Mouse (Mus musculus): ENCODE results near the gene Xcr1.

The Xcr1 gene

DNA sequence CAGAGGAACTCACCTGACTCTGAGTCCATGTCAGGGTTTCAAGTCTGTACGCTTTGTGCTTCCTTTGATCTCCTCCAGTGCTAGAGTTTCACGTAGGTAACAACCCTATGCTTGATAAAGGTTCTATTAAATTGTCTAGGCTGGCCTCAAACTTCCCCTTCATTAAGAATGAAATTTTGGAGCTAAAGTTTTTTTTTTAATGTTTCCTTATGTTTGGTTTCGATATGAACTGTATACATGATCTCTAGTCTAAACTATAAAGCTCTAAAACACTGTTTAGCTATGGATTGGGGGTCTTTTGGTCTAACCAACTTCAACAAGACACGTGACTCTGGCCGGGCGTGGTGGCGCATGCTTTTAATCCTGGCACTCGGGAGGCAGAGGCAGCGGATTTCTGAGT is at the start of gene Xcr1:
Xcr1 (minus strand) TSS at position 101 of the 400 bp plus-strand sequence.
- no peak for DNase-seq (ENCODE audit: low read depth, low spot score)

GRCm38 (mm10) chr9:123872049-123872448 is 10.2 kb upstream of the Xcr1 start:
- no peak for DNase-seq (ENCODE audit: low read depth, low spot score)

DNA sequence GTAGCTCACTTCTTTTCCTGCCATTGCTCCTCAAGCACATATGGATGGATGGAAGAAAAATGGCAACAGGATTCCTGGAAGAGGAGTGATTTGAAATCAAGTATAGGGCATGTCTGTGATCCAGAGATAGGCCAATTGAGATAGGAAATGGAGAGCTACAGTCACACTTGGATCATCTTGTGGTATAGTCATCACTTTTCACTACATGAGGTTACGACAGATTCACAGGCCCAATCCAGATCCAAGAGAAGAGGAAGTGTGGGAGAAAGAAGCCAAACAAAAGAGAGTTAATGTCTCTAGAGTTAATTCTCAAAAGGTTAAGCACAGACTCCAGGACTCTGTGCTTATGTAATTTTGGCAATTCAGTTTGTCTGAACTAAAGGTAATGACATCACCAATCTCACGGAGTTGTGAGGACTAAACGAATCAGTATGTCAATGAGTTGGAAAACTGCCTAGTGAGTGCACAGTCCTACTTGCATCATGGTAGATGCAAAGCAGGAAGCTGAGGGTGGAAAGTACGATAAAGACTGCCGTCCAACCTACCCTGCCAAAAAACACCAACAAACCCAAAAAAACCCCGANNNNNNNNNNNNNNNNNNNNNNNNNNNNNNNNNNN is 7.4 kb upstream of the Xcr1 start:
- no peak for DNase-seq (ENCODE audit: low read depth, low spot score)

GRCm38 (mm10) chr9:123863641-123864040 is 1.8 kb upstream of the Xcr1 start:
- DNase-seq (ENCODE audit: low read depth, low spot score) = no peak

GRCm38 (mm10) chr9:123862895-123863616 is 1.2 kb upstream of the Xcr1 start:
- no peak for DNase-seq (ENCODE audit: low read depth, low spot score)

- no peak for DNase-seq (ENCODE audit: low read depth, low spot score)
Observed at GRCm38 (mm10) chr9:123856836-123857235, 5.0 kb downstream of the Xcr1 start.

- DNase-seq (ENCODE audit: low read depth, low spot score) = no peak
Observed at GRCm38 (mm10) chr9:123852449-123853390, 9.1 kb downstream of the Xcr1 start.

- peak; percentile 91 for DNase-seq (ENCODE audit: low read depth, low spot score)
Observed at GRCm38 (mm10) chr9:123851713-123852448, 9.9 kb downstream of the Xcr1 start, which contains the start of gene Fyco1. Gene Fyco1, minus strand, starts transcription at chr9:123851899.

GRCm38 (mm10) chr9:123851062-123851712 is 10.6 kb downstream of the Xcr1 start:
- DNase-seq (ENCODE audit: low read depth, low spot score) = no peak

- peak; percentile 77 for DNase-seq (ENCODE audit: low read depth, low spot score)
Observed at GRCm38 (mm10) chr9:123850705-123851061, 11.1 kb downstream of the Xcr1 start.

DNA sequence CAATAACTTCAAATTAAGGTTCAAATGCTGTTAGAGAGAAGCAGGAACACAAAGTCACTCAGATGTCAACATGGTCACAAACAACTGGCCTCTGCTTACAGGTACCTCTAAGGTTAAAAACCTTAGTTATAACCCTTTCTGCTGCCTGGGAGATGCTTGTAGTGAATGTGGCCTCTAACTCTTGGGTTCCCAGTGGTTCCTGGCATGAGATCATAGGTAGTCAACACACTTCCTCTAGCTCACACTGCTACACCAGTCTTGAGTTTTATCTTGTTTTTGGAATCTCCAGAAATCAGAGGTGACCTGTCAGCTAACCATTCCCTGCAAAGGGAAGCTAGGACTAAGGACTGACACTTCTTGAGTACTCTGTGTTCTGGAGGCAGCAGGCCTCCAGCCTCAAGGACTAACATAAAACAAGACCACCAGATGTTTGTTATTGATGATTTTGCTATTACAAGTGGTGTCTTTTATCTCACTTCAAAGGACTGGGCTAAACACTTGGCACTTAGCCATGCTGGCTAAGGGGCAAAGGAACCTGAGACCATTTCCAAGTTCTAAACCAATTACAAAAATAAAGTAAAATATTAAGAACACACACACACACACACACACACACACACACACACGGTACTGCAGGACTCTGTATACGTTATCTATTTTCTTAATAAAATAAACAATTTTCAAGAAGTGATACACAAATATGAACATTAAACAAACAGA is 11.7 kb downstream of the Xcr1 start:
- no peak for DNase-seq (ENCODE audit: low read depth, low spot score)

GRCm38 (mm10) chr9:123846490-123846889 is 15.3 kb downstream of the Xcr1 start:
- DNase-seq (ENCODE audit: low read depth, low spot score) = no peak

- peak; percentile 17 for DNase-seq (ENCODE audit: low read depth, low spot score)
Observed at GRCm38 (mm10) chr9:123845120-123845519, 16.7 kb downstream of the Xcr1 start.

- DNase-seq (ENCODE audit: low read depth, low spot score) = no peak
Observed at GRCm38 (mm10) chr9:123844468-123844867, 17.4 kb downstream of the Xcr1 start.

DNA sequence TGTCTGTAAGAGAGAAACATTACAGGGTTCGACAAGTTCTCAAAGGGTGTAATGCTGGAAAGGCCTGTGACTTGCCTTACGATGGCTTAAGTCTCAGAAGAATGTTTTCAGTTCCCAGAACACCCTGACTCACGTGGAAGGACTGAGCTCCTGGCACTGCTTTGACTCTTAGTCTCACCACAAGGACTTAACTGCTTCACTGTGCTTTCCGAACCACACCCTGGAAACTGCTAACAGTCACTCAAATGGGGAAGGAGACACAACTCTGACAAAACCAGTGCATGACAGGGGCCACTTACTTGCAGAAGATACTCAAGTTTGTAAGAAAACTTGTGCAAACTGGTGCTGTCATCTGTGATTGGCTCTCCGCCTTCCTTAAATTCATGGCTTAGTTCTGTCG is 21.6 kb downstream of the Xcr1 start:
- no peak for DNase-seq (ENCODE audit: low read depth, low spot score)

DNA sequence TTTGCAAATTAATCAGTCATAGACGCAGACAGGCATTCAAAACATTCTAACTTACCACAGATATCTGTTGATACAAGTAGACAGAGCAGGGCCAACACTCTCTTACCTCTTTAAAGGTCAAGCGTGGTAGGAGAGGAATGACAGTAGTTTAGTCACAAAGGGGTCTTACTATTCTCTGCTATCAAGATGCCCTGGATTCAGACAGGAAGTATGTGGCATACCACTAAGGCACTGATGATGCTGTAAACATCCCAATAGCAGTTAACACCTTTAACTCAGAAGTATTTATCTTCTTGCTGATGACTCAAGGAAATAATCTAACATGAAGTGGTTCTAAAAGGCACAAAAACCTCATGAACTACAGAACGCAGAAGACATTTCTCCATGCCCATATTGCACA is 26.0 kb downstream of the Xcr1 start:
- DNase-seq (ENCODE audit: low read depth, low spot score) = no peak

GRCm38 (mm10) chr9:123828916-123829315 is 32.9 kb downstream of the Xcr1 start:
- no peak for DNase-seq (ENCODE audit: low read depth, low spot score)

DNA sequence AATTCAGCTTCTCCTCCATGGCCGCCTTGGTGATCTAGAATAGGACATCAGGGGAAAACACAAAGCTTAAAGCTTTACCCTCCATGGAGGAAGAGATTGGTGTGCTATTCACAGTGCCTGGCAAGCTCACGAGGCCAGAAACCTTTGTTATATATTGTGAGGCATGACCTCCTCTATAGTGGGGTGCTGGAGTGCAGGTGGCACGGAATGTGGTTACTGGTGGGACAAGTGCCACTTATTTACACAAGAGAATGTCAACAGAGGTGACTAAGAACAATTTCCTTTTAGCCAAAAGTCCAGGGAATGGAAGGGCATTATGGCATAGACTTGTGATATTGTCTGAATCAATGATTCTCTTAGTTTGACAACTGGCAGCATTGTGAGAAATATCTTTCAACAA is 35.2 kb downstream of the Xcr1 start:
- no peak for DNase-seq (ENCODE audit: low read depth, low spot score)

DNA sequence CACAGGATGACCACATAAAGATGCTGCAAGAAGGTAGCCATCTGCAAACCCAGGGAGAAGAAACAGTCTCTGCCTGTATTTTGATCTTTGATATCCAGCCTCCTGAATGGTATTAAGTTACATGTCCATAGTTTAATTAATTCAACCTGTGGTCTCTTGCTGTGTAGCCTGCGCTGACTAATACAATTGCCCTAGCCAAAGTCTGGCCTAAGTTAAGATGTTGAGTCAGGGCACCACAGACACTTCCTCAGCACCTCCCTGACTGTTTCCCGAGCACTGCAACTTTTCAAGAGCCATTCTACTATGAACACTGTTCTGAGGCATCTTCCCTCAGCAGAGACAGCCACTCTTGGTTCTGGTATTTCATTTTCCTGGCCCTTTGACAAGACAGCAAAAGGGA is 43.2 kb downstream of the Xcr1 start:
- no peak for DNase-seq (ENCODE audit: low read depth, low spot score)

- no peak for DNase-seq (ENCODE audit: low read depth, low spot score)
Observed at GRCm38 (mm10) chr9:123815996-123816395, 45.8 kb downstream of the Xcr1 start.

All from retina, postnatal 7 days (tissue).